Mouse (Mus musculus): ENCODE measurements around the gene Arl8b. TPM values are rescaled to one million over a fixed set of nuclear protein-coding genes. Genes with fewer than 3 reads are reported as not detected.

Arl8b gene
- polyA plus RNA-seq, 1 experiment, result 9.1 TPM

GRCm38 (mm10) chr6:108870421-108870820 is 87.5 kb downstream of the Arl8b start:
- H3K4me1 ChIP-seq, result peaks cover 22% of the 10 kb centered on the region
- 0 out of 2 replicates have a peak, but pooled peaks cover 5% of the 10 kb centered on the region for H3K9me3 ChIP-seq
- TF ChIP-seq FLI1 (IDR thresholded peaks at IDR 0.05; ENCODE audit: low read length) (no peak), GATA1 (IDR thresholded peaks at IDR 0.05; ENCODE audit: borderline replicate concordance, low read length) (no peak)
- H3K27me3 ChIP-seq (replicated peaks), result no peaks in the 10 kb centered on the region
- no peak overlapping the region for H3K4me3 ChIP-seq (replicated peaks)
- no peaks in the 10 kb centered on the region for H3K36me3 ChIP-seq (replicated peaks; ENCODE audit: low read length)

DNA sequence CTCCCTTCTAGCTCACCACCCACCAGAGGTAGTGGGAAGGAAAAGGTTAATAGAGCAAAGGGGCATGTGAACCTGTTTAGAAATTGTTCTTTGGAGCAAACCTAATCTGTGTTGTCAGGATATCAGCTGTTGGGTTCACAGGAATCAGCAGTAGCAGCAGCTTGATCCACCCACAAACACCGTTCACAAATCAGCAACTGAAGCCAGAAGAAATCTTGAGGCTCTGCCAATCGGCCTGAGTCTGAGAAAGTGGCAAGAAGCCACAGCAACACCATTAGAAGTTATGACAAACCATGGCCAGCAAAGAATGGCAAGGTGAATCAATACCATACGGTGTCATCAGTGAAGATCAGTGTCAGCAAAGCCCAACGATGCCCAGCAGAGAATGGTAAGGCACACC is 88.4 kb downstream of the Arl8b start:
- Histone ChIP-seq H3K27me3 (replicated peaks) (no peaks in the 10 kb centered on the region), H3K36me3 (replicated peaks; ENCODE audit: low read length) (no peaks in the 10 kb centered on the region), H3K4me3 (replicated peaks) (no peak overlapping the region), H3K9me3 (0 out of 2 replicates have a peak, but pooled peaks cover 5% of the 10 kb centered on the region), H3K4me1 (peaks cover 29% of the 10 kb centered on the region)
- TF ChIP-seq GATA1 (IDR thresholded peaks at IDR 0.05; ENCODE audit: borderline replicate concordance, low read length), result no peak
- TF ChIP-seq FLI1 (IDR thresholded peaks at IDR 0.05; ENCODE audit: low read length), result no peak

Other genes with a start within 250 kb of the Arl8b start
- 12.0 and 24.0 TPM in 2 replicates for gene Bhlhe40, start 122.5 kb upstream of the Arl8b start, polyA plus RNA-seq (2012; ENCODE audit: insufficient read depth, low replicate concordance)
- gene Edem1, start 45.5 kb downstream of the Arl8b start, polyA plus RNA-seq (2012; ENCODE audit: insufficient read depth, low replicate concordance), result 26.4 and 31.0 TPM in 2 replicates